Mouse (Mus musculus) liver (tissue): ENCODE measurements around the gene Fras1.

Experiments used
- DNase-seq: peaks from one replicate; pipeline ENCODE4 v3.0.0-alpha.2; 2020; ENCODE audit warnings: mixed read lengths

The Fras1 gene

GRCm38 (mm10) chr5:96698972-96699371 lies 325.2 kb downstream of the Fras1 start:
- no peak for DNase-seq

GRCm38 (mm10) chr5:96702706-96703625 lies 329.2 kb downstream of the Fras1 start:
- DNase-seq, result no peak

- no peak for DNase-seq
Observed at GRCm38 (mm10) chr5:96708515-96708914, 334.8 kb downstream of the Fras1 start.

- DNase-seq, result no peak
Observed at GRCm38 (mm10) chr5:96712089-96712684, 338.4 kb downstream of the Fras1 start.

- no peak for DNase-seq
Observed at GRCm38 (mm10) chr5:96712799-96713198, 339.0 kb downstream of the Fras1 start.

GRCm38 (mm10) chr5:96716273-96717034 lies 342.7 kb downstream of the Fras1 start:
- no peak for DNase-seq

- DNase-seq, result no peak
Observed at GRCm38 (mm10) chr5:96717690-96718089, 343.9 kb downstream of the Fras1 start.

- no peak for DNase-seq
Observed at GRCm38 (mm10) chr5:96718601-96719000, 344.8 kb downstream of the Fras1 start.

- DNase-seq, result no peak
Observed at GRCm38 (mm10) chr5:96719221-96719620, 345.5 kb downstream of the Fras1 start.

- no peak for DNase-seq
Observed at GRCm38 (mm10) chr5:96722690-96723089, 348.9 kb downstream of the Fras1 start.

- DNase-seq, result no peak
Observed at GRCm38 (mm10) chr5:96739138-96739878, 365.6 kb downstream of the Fras1 start.

GRCm38 (mm10) chr5:96747195-96747984 lies 373.6 kb downstream of the Fras1 start:
- no peak for DNase-seq

- no peak for DNase-seq
Observed at GRCm38 (mm10) chr5:96757615-96758014, 383.9 kb downstream of the Fras1 start.

- DNase-seq, result no peak
Observed at GRCm38 (mm10) chr5:96762021-96762420, 388.3 kb downstream of the Fras1 start.

- peak; percentile 65 for DNase-seq
Observed at GRCm38 (mm10) chr5:96768846-96769471, 395.2 kb downstream of the Fras1 start.

GRCm38 (mm10) chr5:96783506-96784288 lies 409.9 kb downstream of the Fras1 start:
- no peak for DNase-seq

GRCm38 (mm10) chr5:96785096-96785495 lies 411.3 kb downstream of the Fras1 start:
- no peak for DNase-seq

- DNase-seq, result peak; percentile 27
Observed at GRCm38 (mm10) chr5:96792422-96792821, 418.7 kb downstream of the Fras1 start.

- peak; percentile 51 for DNase-seq
Observed at GRCm38 (mm10) chr5:96792936-96793718, 419.4 kb downstream of the Fras1 start, which contains the start of gene Anxa3. TSS of gene Anxa3 (plus strand) at chr5:96793339.
